Mouse (Mus musculus): ENCODE measurements around the gene Ctnnbl1.

DNA sequence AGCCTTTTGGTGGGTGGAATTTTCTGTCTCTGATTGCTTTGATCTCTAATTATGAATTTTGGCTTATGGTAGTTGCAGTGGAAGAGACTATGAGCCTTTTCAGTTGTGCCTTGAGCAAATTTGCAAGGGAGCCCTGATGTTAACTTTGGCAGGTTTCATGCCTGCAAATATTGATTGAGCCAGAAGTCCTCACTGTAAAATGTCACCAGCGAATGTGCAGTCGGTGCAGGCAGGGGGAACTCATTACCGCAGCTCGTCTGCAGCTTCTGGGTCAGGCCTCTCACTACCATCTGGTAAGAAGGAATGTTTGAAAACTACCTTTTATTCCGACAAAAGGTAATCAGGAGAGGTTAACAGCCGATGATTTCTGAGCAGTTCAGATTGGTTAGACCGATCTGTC, 29.4 kb downstream of the Ctnnbl1 start:
- TF ChIP-seq POLR2A (IDR thresholded peaks at IDR 0.05; ENCODE audit: borderline replicate concordance, extremely low read depth, low read depth, low read length), result no peak
- no peak for TF ChIP-seq CTCF (IDR thresholded peaks at IDR 0.05; ENCODE audit: insufficient read depth, low read length)

All from lung, adult 2 months (tissue).